Mouse (Mus musculus): ENCODE measurements around the gene Ncor1. TPM values are rescaled to one million over a fixed set of nuclear protein-coding genes. Genes with fewer than 3 reads are reported as not detected.
A peak's percentile ranks its signal among the peaks of the same experiment; 100 is the strongest.

Ncor1 gene
- polyA plus RNA-seq (2016; fragmentation: Nextera tagmentation; extraction: Ambion mirVana), result 132 and 143 TPM in 2 replicates

DNA sequence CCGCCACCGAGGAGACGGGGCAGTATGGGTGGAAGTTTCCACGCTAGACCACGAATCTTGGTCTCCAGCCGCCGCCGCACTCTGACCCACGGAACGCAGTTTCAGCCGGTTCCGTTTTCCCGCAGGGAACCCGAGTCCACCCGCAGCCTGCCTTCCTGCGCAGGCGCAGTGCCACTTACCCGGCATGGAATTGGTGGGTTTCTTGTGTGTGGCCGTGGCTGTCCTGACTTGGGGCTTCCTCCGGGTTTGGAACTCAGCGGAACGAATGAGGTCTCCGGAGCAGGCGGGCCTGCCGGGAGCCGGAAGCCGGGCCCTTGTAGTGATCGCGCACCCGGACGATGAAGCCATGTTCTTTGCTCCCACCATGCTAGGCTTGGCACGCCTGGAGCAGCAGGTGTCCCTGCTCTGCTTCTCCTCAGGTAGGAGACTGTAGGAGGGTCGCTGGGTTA is at the start of gene Ncor1, which contains the start of gene Pigl:
Gene Ncor1 (minus strand): TSS at position 266 of the 449 bp plus-strand sequence.
Gene Pigl (plus strand): TSS at position 185 of the 449 bp plus-strand sequence.
- Histone ChIP-seq H3K36me3 (peaks cover 2% of the 10 kb centered on the region; the same call in 1 of the 2 replicates), H3K4me3 (peak within 1 kb of the TSS; percentile 84), H3K9me3 (replicated peaks) (no peaks in the 10 kb centered on the region), H3K27me3 (replicated peaks) (no peaks in the 10 kb centered on the region), H3K9ac (peak within 1 kb of the TSS; percentile 97), H3K4me1 (replicated peaks) (peaks cover 6% of the 10 kb centered on the region), H3K4me2 (peak within 1 kb of the TSS; percentile 79), H3K27ac (ENCODE audit: poor library complexity, severe bottlenecking) (peak within 1 kb of the TSS; percentile 98)
- ATAC-seq (ENCODE audit: insufficient number of reproducible peaks, low FRiP score), result peak; percentile 56
- under 1% methylated on average over 33 of the region's 33 CpGs for WGBS

DNA sequence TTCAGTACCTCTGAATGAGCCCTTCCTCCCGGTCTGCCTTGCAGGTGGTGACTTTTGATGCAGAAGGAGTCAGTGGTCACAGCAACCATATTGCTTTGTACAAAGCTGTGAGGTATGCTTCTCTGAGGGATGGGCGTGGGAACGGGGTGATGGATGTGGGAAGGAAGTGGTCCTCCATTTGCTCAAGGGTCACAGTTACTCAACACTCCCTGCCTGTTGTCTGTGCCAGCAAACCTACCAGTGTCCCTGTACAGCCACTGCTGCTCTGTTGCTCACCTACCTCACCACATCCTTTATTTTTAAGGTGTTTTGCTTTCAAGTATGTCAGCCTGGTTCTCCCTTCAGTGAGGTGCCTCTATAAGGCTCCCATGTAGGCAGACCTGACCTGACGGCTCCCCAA is 49.3 kb upstream of the Ncor1 start:
- Histone ChIP-seq H3K4me3 (no peak overlapping the region), H3K9me3 (replicated peaks) (no peaks in the 10 kb centered on the region), H3K27ac (ENCODE audit: poor library complexity, severe bottlenecking) (no peak overlapping the region), H3K36me3 (peaks cover 5% of the 10 kb centered on the region; the same call in 1 of the 2 replicates), H3K4me1 (replicated peaks) (no peaks in the 10 kb centered on the region), H3K9ac (no peak overlapping the region), H3K4me2 (no peak overlapping the region), H3K27me3 (replicated peaks) (no peaks in the 10 kb centered on the region)
- no peak for ATAC-seq (ENCODE audit: insufficient number of reproducible peaks, low FRiP score)
- 81% methylated on average over 4 of the region's 4 CpGs for WGBS

DNA sequence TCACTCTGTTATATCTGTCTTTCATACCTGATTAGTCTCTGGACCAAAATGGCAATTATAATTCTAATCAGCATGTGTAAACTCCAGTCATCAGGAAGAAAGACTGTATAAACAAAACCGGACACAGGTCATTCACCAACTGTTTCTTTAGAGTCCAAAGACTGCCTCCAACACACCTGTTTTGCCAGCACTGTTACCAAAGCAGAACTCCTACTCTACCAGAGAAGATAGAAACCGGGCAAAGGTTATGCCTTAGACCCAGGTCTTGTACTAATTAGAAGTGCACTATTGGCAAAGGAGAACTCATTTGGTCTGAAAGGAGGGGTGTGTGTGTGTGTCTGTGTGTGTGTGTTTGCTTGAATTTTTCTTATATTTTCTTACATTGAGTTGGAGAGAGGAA is 42.2 kb upstream of the Ncor1 start:
- Histone ChIP-seq H3K27ac (ENCODE audit: poor library complexity, severe bottlenecking) (no peak overlapping the region), H3K27me3 (replicated peaks) (no peaks in the 10 kb centered on the region), H3K4me1 (replicated peaks) (peaks cover 10% of the 10 kb centered on the region), H3K4me3 (no peak overlapping the region), H3K4me2 (no peak overlapping the region), H3K9ac (no peak overlapping the region), H3K9me3 (replicated peaks) (no peaks in the 10 kb centered on the region), H3K36me3 (0 out of 2 replicates have a peak, but pooled peaks cover 3% of the 10 kb centered on the region)
- no peak for ATAC-seq (ENCODE audit: insufficient number of reproducible peaks, low FRiP score)
- WGBS, result 84% methylated on average over 2 of the region's 2 CpGs

DNA sequence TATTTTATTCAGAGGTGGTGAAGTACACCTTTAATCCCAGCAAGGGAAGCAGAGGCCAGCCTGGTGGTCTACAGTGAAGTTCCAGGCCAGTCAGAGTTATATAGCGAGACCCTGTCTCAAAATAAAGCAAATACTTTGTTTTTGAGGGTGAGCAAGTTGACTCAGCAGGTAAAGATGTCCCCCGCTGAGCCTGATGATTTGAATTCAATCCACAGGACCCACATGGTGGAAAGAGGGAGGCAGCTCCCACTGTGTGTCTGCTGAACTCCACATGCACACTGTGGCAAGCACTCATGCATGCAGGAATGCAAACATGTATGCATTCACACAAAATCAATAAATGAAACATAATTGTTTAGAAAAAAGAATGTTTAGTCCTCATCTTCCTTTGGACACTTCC is 40.5 kb upstream of the Ncor1 start:
- H3K4me3 ChIP-seq, result no peak overlapping the region
- 93% methylated on average over 2 of the region's 2 CpGs for WGBS
- no peak overlapping the region for H3K27ac ChIP-seq (ENCODE audit: poor library complexity, severe bottlenecking)
- H3K9ac ChIP-seq, result no peak overlapping the region
- no peak overlapping the region for H3K4me2 ChIP-seq
- H3K36me3 ChIP-seq, result 0 out of 2 replicates have a peak, but pooled peaks cover 2% of the 10 kb centered on the region
- ATAC-seq (ENCODE audit: insufficient number of reproducible peaks, low FRiP score), result no peak
- H3K4me1 ChIP-seq (replicated peaks), result peaks cover 21% of the 10 kb centered on the region
- no peaks in the 10 kb centered on the region for H3K27me3 ChIP-seq (replicated peaks)
- H3K9me3 ChIP-seq (replicated peaks), result no peaks in the 10 kb centered on the region

DNA sequence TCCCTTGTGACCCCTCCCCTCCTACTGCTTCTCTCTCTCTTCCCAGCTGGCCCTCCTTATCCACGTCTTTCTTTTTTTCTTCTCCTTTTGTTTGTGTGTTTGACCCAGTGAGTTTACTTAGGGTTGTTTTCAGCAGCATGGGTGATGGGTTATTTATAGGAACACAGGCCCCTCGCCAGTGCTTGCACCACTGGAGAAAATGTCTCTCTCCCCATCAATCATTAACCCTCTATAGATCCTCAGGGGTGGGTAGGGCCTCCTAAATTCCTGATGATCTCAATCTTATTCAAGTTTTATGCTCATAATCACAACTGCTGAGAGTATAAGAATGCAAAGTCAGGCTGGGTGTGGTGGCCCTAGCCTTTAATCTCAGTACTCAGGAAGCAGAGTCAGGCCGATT is 38.8 kb upstream of the Ncor1 start:
- no peak overlapping the region for H3K4me2 ChIP-seq
- peaks cover 21% of the 10 kb centered on the region for H3K4me1 ChIP-seq (replicated peaks)
- H3K27ac ChIP-seq (ENCODE audit: poor library complexity, severe bottlenecking), result no peak overlapping the region
- no peak overlapping the region for H3K9ac ChIP-seq
- H3K9me3 ChIP-seq (replicated peaks), result no peaks in the 10 kb centered on the region
- WGBS, result 48% methylated on average over 3 of the region's 3 CpGs
- no peak for ATAC-seq (ENCODE audit: insufficient number of reproducible peaks, low FRiP score)
- H3K4me3 ChIP-seq, result no peak overlapping the region
- no peaks in the 10 kb centered on the region for H3K36me3 ChIP-seq
- no peaks in the 10 kb centered on the region for H3K27me3 ChIP-seq (replicated peaks)

DNA sequence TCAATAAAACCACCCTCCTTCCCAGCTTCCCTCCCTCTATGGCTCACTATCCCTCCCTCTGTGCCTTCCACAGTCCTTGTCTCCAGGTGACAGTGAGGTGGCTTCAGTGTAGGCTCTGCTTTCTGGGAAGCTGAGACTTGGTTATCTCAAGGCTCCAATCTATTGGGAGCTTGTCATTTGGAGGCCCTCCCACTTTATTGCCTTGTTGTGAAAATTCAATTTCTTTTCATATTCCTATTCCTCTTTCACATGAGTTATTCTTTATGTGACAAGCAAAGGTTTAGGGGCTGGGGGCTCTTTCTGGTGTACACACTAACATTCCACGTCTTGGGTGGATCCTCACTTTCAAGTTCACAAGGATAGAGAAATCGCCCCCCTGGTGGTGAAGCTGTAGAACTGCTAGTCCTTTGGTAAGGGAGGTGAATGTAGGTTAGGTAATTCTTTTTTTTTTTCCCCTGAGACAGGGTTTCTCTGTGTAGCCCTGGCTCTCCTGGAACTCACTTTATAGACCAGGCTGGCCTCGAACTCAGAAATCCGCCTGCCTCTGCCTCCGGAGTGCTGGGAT is 37.9 kb upstream of the Ncor1 start:
- Histone ChIP-seq H3K27ac (ENCODE audit: poor library complexity, severe bottlenecking) (0 out of 2 replicates have a peak overlapping the region, but pooled peaks have one; percentile 8), H3K4me1 (replicated peaks) (peaks cover 21% of the 10 kb centered on the region), H3K27me3 (replicated peaks) (no peaks in the 10 kb centered on the region), H3K4me2 (no peak overlapping the region), H3K9me3 (replicated peaks) (no peaks in the 10 kb centered on the region), H3K36me3 (no peaks in the 10 kb centered on the region), H3K9ac (no peak overlapping the region), H3K4me3 (no peak overlapping the region)
- ATAC-seq (ENCODE audit: insufficient number of reproducible peaks, low FRiP score), result no peak
- 46% methylated on average over 5 of the region's 5 CpGs for WGBS

DNA sequence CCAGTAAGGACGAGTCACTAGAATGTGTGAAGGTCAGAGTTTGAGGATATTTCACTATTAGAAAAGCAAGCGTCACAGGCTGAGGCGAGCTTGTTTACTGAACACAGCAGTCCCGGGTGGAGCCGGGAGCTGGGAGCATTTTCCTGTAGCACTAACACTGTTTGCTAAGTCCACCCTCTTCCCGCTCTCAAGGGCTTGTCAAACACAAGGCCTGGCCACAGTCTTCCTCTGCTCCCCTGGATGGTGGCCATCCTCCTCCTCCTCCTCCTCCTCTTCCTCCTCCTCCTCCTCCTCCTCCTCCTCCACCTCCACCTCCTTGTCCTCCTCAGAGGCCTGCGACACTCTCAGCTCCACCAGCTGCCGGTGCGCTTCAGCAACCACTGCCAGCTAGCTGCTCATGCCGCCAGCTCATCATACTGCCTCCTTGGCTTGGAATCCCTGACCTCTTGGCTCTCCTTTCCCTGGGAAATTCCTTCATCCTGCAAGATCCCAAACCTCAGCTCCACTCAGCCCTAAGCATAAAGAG is 37.0 kb upstream of the Ncor1 start:
- 29% methylated on average over 7 of the region's 10 CpGs for WGBS
- H3K4me1 ChIP-seq (replicated peaks), result peaks cover 21% of the 10 kb centered on the region
- H3K4me2 ChIP-seq, result peak overlapping the region; percentile 17; the same call in 1 of the 2 replicates
- peak overlapping the region; percentile 30 for H3K9ac ChIP-seq
- no peak overlapping the region for H3K4me3 ChIP-seq
- H3K36me3 ChIP-seq, result no peaks in the 10 kb centered on the region
- H3K27me3 ChIP-seq (replicated peaks), result no peaks in the 10 kb centered on the region
- H3K27ac ChIP-seq (ENCODE audit: poor library complexity, severe bottlenecking), result peak overlapping the region; percentile 75
- no peaks in the 10 kb centered on the region for H3K9me3 ChIP-seq (replicated peaks)
- ATAC-seq (ENCODE audit: insufficient number of reproducible peaks, low FRiP score), result 0 out of 2 replicates have a peak, but pooled peaks have one; percentile 29

DNA sequence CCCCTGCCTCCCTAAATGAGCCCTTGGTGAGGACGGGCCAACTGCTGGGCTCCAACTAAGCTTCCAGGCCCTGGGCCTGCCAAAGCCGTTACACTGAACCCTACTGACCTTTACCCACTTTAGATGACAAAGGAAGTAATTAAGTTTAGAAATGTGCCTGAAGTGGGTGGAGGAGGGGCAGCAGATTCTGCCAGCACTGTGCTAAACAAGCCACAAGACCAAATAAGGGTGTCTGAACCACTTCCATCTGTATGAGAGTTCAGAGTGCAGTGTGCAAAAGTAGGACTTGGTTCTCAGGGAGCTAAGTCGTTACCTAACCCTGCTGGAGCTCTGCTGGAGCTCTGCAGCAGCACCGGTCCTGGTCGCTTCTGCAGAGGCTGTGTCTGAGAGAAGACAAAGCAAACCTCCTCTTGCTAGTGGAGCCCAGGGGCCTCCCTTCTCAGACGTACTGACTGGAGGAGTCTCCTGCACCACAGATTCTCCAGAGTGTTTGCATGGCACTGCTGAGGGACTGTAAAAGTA is 36.5 kb upstream of the Ncor1 start:
- Histone ChIP-seq H3K4me1 (replicated peaks) (peaks cover 21% of the 10 kb centered on the region), H3K4me2 (peak overlapping the region; percentile 17; the same call in 1 of the 2 replicates)
- ATAC-seq (ENCODE audit: insufficient number of reproducible peaks, low FRiP score), result peak; percentile 61

DNA sequence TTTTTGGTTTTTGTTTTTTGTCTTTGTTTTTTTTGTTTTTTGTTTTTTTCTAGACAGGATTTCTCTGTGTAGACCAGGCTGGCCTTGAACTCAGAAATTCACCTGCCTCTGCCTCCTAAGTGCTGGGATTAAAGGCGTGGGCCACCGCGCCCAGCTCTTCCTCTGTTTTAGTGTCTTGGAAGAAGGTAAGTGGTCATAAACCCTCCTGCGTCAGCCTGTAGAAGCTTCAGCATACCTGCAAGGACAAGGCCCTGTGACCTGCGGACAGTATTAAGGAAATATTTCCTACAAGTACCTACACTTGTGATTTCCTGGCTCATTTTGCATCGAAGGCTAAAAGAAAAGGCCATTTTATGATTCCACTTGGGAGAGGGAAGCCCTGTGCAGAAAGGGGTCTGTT is 35.4 kb upstream of the Ncor1 start:
- WGBS, result 95% methylated on average over 6 of the region's 6 CpGs
- no peaks in the 10 kb centered on the region for H3K27me3 ChIP-seq (replicated peaks)

More for the DNA sequence above, 36.5 kb upstream of the Ncor1 start:
- Histone ChIP-seq H3K9ac (peak overlapping the region; percentile 30), H3K9me3 (replicated peaks) (no peaks in the 10 kb centered on the region), H3K27ac (ENCODE audit: poor library complexity, severe bottlenecking) (peak overlapping the region; percentile 75), H3K36me3 (no peaks in the 10 kb centered on the region), H3K27me3 (replicated peaks) (no peaks in the 10 kb centered on the region), H3K4me3 (no peak overlapping the region)
- 9% methylated on average over 6 of the region's 6 CpGs for WGBS

DNA sequence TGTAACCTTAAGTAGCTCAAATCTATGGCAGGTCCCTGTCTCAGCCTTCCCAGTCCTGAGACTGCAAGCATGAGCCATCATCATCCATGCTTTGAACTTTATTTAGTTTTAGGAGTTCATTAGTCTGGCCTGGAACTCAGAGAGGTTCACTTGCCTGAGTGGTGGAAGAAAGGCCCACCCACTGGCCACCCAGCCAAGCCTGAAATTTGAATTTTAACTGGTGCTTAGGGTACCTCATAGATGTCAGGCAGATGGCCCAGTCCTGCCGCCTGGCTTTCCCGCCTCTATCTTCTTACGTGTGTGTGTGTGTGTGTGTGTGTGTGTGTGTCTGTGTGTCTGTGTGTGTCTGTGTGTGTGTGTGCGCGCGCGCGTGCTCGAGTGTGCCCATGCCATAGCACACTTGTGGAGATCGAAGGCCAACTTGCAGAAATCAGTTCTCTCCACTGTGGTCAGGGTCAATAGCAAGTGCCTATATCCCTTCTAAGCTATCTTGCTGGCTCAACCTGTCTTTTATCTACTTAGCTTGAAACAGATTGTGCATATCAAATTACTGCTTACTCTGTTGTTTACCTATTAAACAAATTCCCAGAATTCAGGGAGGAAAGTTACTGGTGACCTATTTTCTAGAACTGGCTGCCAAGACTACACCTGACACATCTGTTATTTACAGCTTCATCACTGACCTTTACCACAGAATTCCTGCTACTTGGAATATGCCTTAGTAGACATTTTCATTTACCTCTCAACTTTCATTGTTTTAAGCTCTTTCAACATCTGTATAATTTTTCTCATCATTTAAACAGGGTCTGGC is 29.4 kb upstream of the Ncor1 start:
- ATAC-seq (ENCODE audit: insufficient number of reproducible peaks, low FRiP score), result no peak
- Histone ChIP-seq H3K27ac (ENCODE audit: poor library complexity, severe bottlenecking) (no peak overlapping the region), H3K27me3 (replicated peaks) (no peaks in the 10 kb centered on the region), H3K9me3 (replicated peaks) (no peaks in the 10 kb centered on the region), H3K4me3 (no peak overlapping the region), H3K4me2 (no peak overlapping the region), H3K36me3 (no peaks in the 10 kb centered on the region), H3K4me1 (replicated peaks) (no peaks in the 10 kb centered on the region), H3K9ac (no peak overlapping the region)
- WGBS, result 92% methylated on average over 10 of the region's 10 CpGs

More for the DNA sequence above, 35.4 kb upstream of the Ncor1 start:
- Histone ChIP-seq H3K27ac (ENCODE audit: poor library complexity, severe bottlenecking) (no peak overlapping the region), H3K4me1 (replicated peaks) (peaks cover 21% of the 10 kb centered on the region), H3K4me3 (no peak overlapping the region), H3K9me3 (replicated peaks) (no peaks in the 10 kb centered on the region), H3K9ac (no peak overlapping the region), H3K36me3 (no peaks in the 10 kb centered on the region), H3K4me2 (no peak overlapping the region)
- ATAC-seq (ENCODE audit: insufficient number of reproducible peaks, low FRiP score), result no peak

DNA sequence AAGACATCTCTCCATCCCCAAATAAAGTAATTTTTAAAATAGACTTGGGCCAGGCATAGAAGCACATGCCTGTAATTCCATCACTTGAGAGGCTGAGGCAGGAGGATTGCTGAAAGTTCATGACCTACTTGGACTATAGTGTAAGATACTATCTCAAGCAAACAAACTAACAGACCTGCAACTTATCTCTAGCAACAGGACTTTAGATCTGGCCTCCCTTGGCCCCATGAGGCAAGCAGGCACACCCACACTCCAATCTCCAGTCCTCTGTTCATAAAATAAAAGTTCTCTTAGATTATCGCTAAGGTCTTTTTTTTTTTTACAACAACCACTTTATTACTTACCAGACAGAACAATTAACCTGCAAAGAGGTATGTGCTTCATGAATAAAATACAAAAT is 28.6 kb upstream of the Ncor1 start:
- Histone ChIP-seq H3K27me3 (replicated peaks) (no peaks in the 10 kb centered on the region), H3K4me2 (no peak overlapping the region), H3K36me3 (no peaks in the 10 kb centered on the region), H3K9me3 (replicated peaks) (no peaks in the 10 kb centered on the region), H3K9ac (no peak overlapping the region), H3K4me1 (replicated peaks) (no peaks in the 10 kb centered on the region), H3K4me3 (no peak overlapping the region), H3K27ac (ENCODE audit: poor library complexity, severe bottlenecking) (no peak overlapping the region)
- WGBS, result 95% methylated on average over 1 of the region's 1 CpGs
- ATAC-seq (ENCODE audit: insufficient number of reproducible peaks, low FRiP score), result no peak

Data from heart, embryonic 12.5 days (tissue).